Mouse (Mus musculus) stomach, embryonic 15.5 days (tissue): ENCODE data around the gene Thsd7b. TPM values are rescaled to one million over a fixed set of nuclear protein-coding genes. Genes with fewer than 3 reads are reported as not detected.
"Not testable (repeated sequence)": the region's sequence is repeated elsewhere in the genome, so short reads cannot be mapped to it uniquely, and the experiment has no call there.

Experiments used
- ATAC-seq: fragments of 200-750 bp; cut with Nextera tagmentation; 2 replicates; pipeline ENCODE4 v1.8.0; 2017; ENCODE audit warnings: low read depth, moderate number of reproducible peaks, moderate TSS enrichment; ENCODE audit not compliant: insufficient read depth, low FRiP score
- H3K27ac ChIP-seq: fragments of 300-500 bp; sonication (generic); 2 replicates; pipeline ENCODE4 v1.5.1; 2015; ENCODE audit warnings: mild to moderate bottlenecking, inconsistent platforms
- H3K27me3 ChIP-seq: fragments of 300-500 bp; sonication (generic); replicated peaks from 2 replicates; pipeline ENCODE4 v1.6.1; 2015; ENCODE audit warnings: inconsistent platforms
- H3K36me3 ChIP-seq: fragments of 300-500 bp; sonication (generic); 2 replicates; pipeline ENCODE4 v1.6.1; 2015; ENCODE audit warnings: inconsistent platforms
- H3K4me1 ChIP-seq: fragments of 300-500 bp; sonication (generic); 2 replicates; pipeline ENCODE4 v1.6.1; 2015; ENCODE audit warnings: inconsistent platforms
- H3K4me2 ChIP-seq: fragments of 300-500 bp; sonication (generic); 2 replicates; pipeline ENCODE4 v1.6.1; 2015; ENCODE audit warnings: mild to moderate bottlenecking, inconsistent platforms
- H3K4me3 ChIP-seq: fragments of 300-500 bp; sonication (generic); replicated peaks from 2 replicates; pipeline ENCODE4 v1.5.1; 2015; ENCODE audit warnings: inconsistent platforms
- H3K9ac ChIP-seq: fragments of 300-500 bp; sonication (generic); 2 replicates; pipeline ENCODE4 v1.6.1; 2015; ENCODE audit warnings: inconsistent platforms
- H3K9me3 ChIP-seq: fragments of 300-500 bp; sonication (generic); 2 replicates; pipeline ENCODE4 v1.6.1; 2016; ENCODE audit warnings: inconsistent platforms
- WGBS: fragments of 180-500 bp; shearing (Covaris S2); methylation state at CpG from one replicate; pipeline ENCODE4 v1.1.7; 2015; 5-methylcytosine and 5-hydroxymethylcytosine counted together
- polyA plus RNA-seq: library from polyadenylated mRNA; unstranded; fragments of >200 nt; fragmentation: Nextera tagmentation; extraction: Ambion mirVana; gene quantifications from 2 replicates; pipeline ENCODE4 v1.2.1, GENCODE M21; 2015

Thsd7b gene
- polyA plus RNA-seq, 1 experiment from 2014 or later: 0.64 TPM

DNA sequence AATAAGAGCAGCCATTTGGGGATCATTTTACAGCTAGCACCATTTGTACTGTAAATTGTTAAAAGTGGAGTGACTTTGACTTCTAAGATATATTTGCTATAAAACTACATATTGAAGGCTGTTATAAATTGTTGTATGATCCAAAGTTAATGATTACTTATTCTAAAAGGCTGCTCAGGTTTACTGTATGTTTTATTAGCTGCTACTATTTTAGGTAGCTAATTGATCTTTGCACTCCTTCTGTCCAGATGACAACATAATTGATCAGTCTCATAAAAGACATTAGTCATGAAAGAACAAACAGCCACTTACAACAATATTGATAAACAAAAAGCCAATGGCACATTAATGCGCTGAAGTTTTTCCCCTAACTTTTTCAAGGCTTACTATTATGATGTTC is 644.5 kb downstream of the Thsd7b start:
- ATAC-seq: no peak
- H3K4me1 ChIP-seq: no peaks in the 10 kb centered on the region
- WGBS: 87% methylated on average over 1 of the region's 1 CpGs
- no peak overlapping the region for H3K4me2 ChIP-seq
- no peak overlapping the region for H3K4me3 ChIP-seq
- no peak overlapping the region for H3K9ac ChIP-seq
- H3K27me3 ChIP-seq: no peaks in the 10 kb centered on the region
- no peak overlapping the region for H3K27ac ChIP-seq
- H3K9me3 ChIP-seq: no peaks in the 10 kb centered on the region
- H3K36me3 ChIP-seq: no peaks in the 10 kb centered on the region

- H3K4me3 ChIP-seq: no peak overlapping the region
- WGBS: 79% methylated on average over 1 of the region's 1 CpGs
- H3K36me3 ChIP-seq: no peaks in the 10 kb centered on the region
- no peak overlapping the region for H3K9ac ChIP-seq
- no peaks in the 10 kb centered on the region for H3K27me3 ChIP-seq
- no peaks in the 10 kb centered on the region for H3K9me3 ChIP-seq
- H3K4me1 ChIP-seq: no peaks in the 10 kb centered on the region
- no peak for ATAC-seq
- H3K4me2 ChIP-seq: no peak overlapping the region
- H3K27ac ChIP-seq: no peak overlapping the region
Observed at GRCm38 (mm10) chr1:129919385-129919784, 646.3 kb downstream of the Thsd7b start.

DNA sequence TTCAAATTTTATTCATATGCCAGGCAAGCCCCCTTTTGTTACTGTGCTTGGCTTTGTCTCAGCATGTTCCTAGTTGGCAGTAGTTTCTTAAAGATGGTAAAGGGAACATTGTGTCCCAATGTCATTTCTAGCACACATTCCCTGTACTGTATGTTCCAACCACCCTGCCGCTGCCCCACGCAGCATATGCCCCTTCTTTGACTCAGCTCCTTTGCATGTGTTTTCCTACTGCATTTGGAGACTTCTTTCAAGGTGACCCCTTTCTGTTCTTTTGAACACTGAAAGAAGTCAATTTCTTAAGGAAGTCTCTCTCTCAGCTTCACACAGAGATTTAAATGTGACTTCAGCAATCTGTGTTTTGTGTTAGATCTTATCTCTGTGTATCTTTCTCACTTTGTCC is 657.9 kb downstream of the Thsd7b start:
- H3K4me3 ChIP-seq: no peak overlapping the region
- H3K36me3 ChIP-seq: no peaks in the 10 kb centered on the region
- no peak overlapping the region for H3K4me2 ChIP-seq
- ATAC-seq: no peak
- no peak overlapping the region for H3K27ac ChIP-seq
- WGBS: 86% methylated on average over 2 of the region's 2 CpGs
- no peak overlapping the region for H3K9ac ChIP-seq
- H3K4me1 ChIP-seq: no peaks in the 10 kb centered on the region
- H3K27me3 ChIP-seq: no peaks in the 10 kb centered on the region
- no peaks in the 10 kb centered on the region for H3K9me3 ChIP-seq

DNA sequence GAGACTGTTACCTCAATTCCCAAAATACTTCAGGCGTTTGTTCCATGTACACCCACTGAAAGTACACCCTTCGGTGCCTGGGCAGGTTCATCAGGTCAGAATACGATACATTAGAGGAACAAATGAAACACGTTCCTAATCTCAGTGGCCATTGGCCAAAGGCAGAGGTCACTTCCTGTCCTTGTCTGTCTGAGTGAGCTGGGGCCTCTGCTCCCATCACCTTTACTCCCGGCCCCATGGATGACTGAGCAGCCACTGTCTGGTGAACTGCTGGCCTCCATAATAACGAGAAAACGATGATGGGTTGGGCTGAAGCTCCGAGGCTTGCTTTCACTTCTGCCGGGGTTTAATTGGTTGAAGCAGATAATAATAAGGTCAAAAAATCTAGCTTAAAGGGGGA is 670.0 kb downstream of the Thsd7b start:
- no peak for ATAC-seq
- H3K9ac ChIP-seq: no peak overlapping the region
- 60% methylated on average over 9 of the region's 9 CpGs for WGBS
- no peaks in the 10 kb centered on the region for H3K4me1 ChIP-seq
- H3K4me2 ChIP-seq: no peak overlapping the region
- H3K4me3 ChIP-seq: no peak overlapping the region
- no peaks in the 10 kb centered on the region for H3K36me3 ChIP-seq
- H3K27me3 ChIP-seq: no peaks in the 10 kb centered on the region
- H3K27ac ChIP-seq: no peak overlapping the region
- H3K9me3 ChIP-seq: no peaks in the 10 kb centered on the region

GRCm38 (mm10) chr1:129947026-129947425 is 673.9 kb downstream of the Thsd7b start:
- 60% methylated on average over 4 of the region's 4 CpGs for WGBS
- Histone ChIP-seq H3K9me3 (no peaks in the 10 kb centered on the region), H3K9ac (no peak overlapping the region), H3K27ac (no peak overlapping the region), H3K4me3 (no peak overlapping the region), H3K36me3 (no peaks in the 10 kb centered on the region), H3K27me3 (no peaks in the 10 kb centered on the region), H3K4me2 (no peak overlapping the region), H3K4me1 (no peaks in the 10 kb centered on the region)
- no peak for ATAC-seq

DNA sequence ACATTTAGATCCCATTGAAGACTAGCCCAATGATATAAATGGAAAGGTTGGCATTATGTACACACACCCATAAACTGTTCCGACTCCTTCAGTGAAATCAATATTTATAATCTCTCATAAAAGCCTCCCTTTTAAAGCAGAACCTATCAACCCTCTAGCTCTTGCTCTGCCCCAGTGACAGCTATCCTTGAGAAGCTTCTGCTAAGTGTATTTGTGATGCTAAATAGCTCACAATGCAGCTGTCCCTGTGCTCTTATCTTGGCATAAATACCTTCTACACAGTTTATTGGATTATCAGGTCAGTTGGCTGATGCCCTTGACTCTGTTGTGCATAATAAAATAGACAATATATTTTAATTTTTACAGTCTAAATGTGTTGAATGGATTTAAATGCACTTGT is 682.4 kb downstream of the Thsd7b start:
- no peaks in the 10 kb centered on the region for H3K4me1 ChIP-seq
- 26% methylated on average over 1 of the region's 1 CpGs for WGBS
- ATAC-seq: no peak
- no peaks in the 10 kb centered on the region for H3K27me3 ChIP-seq
- no peak overlapping the region for H3K9ac ChIP-seq
- no peak overlapping the region for H3K4me2 ChIP-seq
- no peak overlapping the region for H3K4me3 ChIP-seq
- no peaks in the 10 kb centered on the region for H3K36me3 ChIP-seq
- no peaks in the 10 kb centered on the region for H3K9me3 ChIP-seq
- H3K27ac ChIP-seq: no peak overlapping the region

DNA sequence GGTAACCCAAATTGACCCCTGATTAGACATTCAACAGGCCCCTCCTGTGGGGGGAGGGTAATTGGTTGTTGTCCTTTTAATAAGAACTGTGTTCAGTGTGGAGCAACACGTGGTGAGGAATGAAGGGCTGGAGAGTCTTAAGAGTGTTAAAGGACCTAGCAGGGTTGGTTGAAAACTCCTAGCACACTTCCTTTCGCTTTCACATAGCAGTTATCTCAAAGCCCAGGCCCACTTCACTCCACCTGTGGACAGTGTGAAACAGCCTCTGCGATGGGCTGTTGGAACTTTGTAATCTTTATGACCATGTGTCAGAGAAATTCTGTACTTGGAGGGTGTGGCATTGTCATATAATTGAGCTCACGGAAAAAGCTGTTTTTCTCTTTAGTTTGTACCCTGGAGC is 683.5 kb downstream of the Thsd7b start:
- 56% methylated on average over 4 of the region's 4 CpGs for WGBS
- H3K9ac ChIP-seq: no peak overlapping the region
- H3K4me2 ChIP-seq: no peak overlapping the region
- no peaks in the 10 kb centered on the region for H3K9me3 ChIP-seq
- no peaks in the 10 kb centered on the region for H3K4me1 ChIP-seq
- H3K36me3 ChIP-seq: no peaks in the 10 kb centered on the region
- H3K27me3 ChIP-seq: no peaks in the 10 kb centered on the region
- H3K4me3 ChIP-seq: no peak overlapping the region
- ATAC-seq: peak; percentile 85
- no peak overlapping the region for H3K27ac ChIP-seq

GRCm38 (mm10) chr1:129959352-129959751 is 686.2 kb downstream of the Thsd7b start:
- not testable (repeated sequence) for H3K4me1 ChIP-seq, H3K4me2 ChIP-seq, H3K9ac ChIP-seq, ATAC-seq, H3K9me3 ChIP-seq, H3K36me3 ChIP-seq, H3K27me3 ChIP-seq, H3K4me3 ChIP-seq, H3K27ac ChIP-seq
- 65% methylated on average over 2 of the region's 2 CpGs for WGBS

GRCm38 (mm10) chr1:129963166-129963565 is 690.1 kb downstream of the Thsd7b start:
- Histone ChIP-seq H3K27me3 (no peaks in the 10 kb centered on the region), H3K4me3 (no peak overlapping the region), H3K36me3 (no peaks in the 10 kb centered on the region), H3K4me1 (no peaks in the 10 kb centered on the region), H3K27ac (no peak overlapping the region), H3K9ac (no peak overlapping the region), H3K4me2 (no peak overlapping the region), H3K9me3 (no peaks in the 10 kb centered on the region)
- 91% methylated on average over 2 of the region's 2 CpGs for WGBS
- no peak for ATAC-seq

DNA sequence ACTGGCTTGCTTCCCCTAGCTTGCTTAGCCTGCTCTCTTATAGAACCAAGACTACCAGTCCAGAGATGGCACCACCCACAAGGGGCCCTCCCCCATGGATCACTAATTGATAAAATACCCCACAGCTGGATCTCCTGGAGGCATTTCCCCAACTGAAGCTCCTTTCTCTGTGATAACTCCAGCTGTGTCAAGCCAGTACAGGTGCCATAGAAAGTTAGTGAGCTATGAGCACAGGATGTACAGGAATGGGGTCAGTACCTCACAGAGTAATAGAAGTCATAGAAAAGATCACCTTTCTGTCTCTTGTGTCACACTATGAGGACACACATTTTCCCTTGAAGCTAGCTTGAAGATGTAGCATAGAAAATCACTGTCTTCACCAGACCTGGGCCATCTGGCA is 716.1 kb downstream of the Thsd7b start:
- not testable (repeated sequence) for H3K4me1 ChIP-seq, H3K4me3 ChIP-seq, H3K4me2 ChIP-seq, H3K27me3 ChIP-seq, H3K9ac ChIP-seq, H3K9me3 ChIP-seq, H3K27ac ChIP-seq, ATAC-seq, H3K36me3 ChIP-seq

DNA sequence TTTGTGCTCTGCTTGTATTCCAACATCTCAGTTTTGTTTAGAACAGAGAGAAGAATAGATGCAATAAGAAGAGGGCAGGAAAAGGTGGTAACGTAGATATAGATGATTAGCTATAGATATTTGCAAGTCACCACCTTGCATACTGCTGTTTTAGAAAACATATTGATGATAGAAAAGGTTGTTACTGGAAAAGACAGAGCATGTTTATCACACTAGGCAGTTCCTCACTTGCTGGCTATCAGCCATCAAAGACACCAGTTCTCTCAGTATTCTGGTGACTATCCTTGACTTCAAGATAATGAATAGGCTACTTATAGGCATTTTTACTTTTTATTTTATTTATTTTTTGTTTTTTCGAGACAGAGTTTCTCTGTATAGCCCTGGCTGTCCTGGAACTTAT is 717.7 kb downstream of the Thsd7b start:
- Histone ChIP-seq H3K36me3 (no peaks in the 10 kb centered on the region), H3K4me1 (no peaks in the 10 kb centered on the region), H3K9ac (no peak overlapping the region), H3K4me3 (no peak overlapping the region), H3K9me3 (no peaks in the 10 kb centered on the region), H3K27ac (no peak overlapping the region), H3K27me3 (no peaks in the 10 kb centered on the region), H3K4me2 (no peak overlapping the region)
- 67% methylated on average over 2 of the region's 2 CpGs for WGBS
- ATAC-seq: no peak

DNA sequence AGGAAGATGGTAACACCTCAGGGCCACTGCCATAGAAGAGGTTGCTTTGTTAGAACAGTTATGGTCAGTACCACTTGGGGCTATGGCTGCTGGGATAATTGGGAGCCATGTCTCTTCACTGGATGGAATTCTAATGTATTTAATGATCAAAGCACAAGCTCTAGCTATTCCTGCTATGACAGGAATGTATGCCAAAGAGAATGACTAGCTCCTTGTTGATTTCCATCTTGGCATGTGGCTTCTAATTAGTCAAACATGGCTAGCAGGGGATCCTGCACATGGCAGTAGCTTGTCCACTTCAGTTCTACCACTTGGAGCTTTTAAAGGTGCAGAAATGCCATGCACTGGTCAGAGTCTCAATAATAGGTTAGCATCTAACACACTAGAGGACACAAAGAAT is 781.9 kb downstream of the Thsd7b start:
- H3K27ac ChIP-seq: no peak overlapping the region
- no peaks in the 10 kb centered on the region for H3K9me3 ChIP-seq
- no peak for ATAC-seq
- no peaks in the 10 kb centered on the region for H3K27me3 ChIP-seq
- no peaks in the 10 kb centered on the region for H3K4me1 ChIP-seq
- H3K4me2 ChIP-seq: no peak overlapping the region
- no peak overlapping the region for H3K4me3 ChIP-seq
- H3K36me3 ChIP-seq: no peaks in the 10 kb centered on the region
- no peak overlapping the region for H3K9ac ChIP-seq

DNA sequence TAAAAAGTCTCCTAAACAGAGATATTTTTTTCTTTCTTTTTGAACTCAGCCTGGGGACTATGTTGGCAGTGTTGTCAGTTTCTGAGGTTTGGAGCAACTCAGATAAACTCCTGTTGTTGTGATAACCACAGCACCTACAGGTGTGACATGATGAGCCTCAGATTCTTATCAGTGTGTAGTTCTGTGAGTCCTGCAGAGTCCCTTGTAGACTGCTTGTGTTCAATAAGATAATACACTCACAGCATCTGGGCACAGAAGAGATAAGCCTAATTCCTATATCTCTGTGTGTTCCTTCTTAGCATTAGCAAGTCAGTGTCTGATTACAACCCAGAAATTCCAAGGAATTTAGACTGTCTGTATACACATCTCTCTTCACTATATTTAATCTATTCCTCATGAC is 789.0 kb downstream of the Thsd7b start:
- no peak for ATAC-seq
- no peaks in the 10 kb centered on the region for H3K4me1 ChIP-seq
- no peaks in the 10 kb centered on the region for H3K36me3 ChIP-seq
- no peak overlapping the region for H3K4me3 ChIP-seq
- no peaks in the 10 kb centered on the region for H3K27me3 ChIP-seq
- H3K4me2 ChIP-seq: no peak overlapping the region
- no peaks in the 10 kb centered on the region for H3K9me3 ChIP-seq
- H3K9ac ChIP-seq: no peak overlapping the region
- no peak overlapping the region for H3K27ac ChIP-seq
